Mouse (Mus musculus) heart, postnatal 0 days (tissue): ENCODE measurements at regions not wholly inside any gene's neighbourhood (a gene's known extent, or its start where the extent isn't known, plus 50 kb on each side); places are given as distances from the start of the nearest gene placed in this dataset.
A peak's percentile ranks its signal among the peaks of the same experiment; 100 is the strongest.

ENCODE experiments used
- ATAC-seq: fragments of 200-750 bp; cut with Nextera tagmentation; 2 replicates; pipeline ENCODE4 v1.8.0; 2017; ENCODE audit warnings: low read depth, moderate number of reproducible peaks, moderate library complexity; ENCODE audit not compliant: insufficient read depth
- DNase-seq: peaks from one replicate; pipeline ENCODE4 v3.0.0-alpha.2; 2016; ENCODE audit warnings: low spot score
- H3K27ac ChIP-seq: fragments of 300-500 bp; sonication (generic); 2 replicates; pipeline ENCODE4 v1.5.1; 2014; ENCODE audit warnings: low read depth, mild to moderate bottlenecking
- H3K27me3 ChIP-seq: fragments of 300-500 bp; sonication (generic); 2 replicates; pipeline ENCODE4 v1.6.1; 2014; ENCODE audit warnings: low read length, mixed read lengths; ENCODE audit not compliant: control insufficient read depth, insufficient read depth
- H3K36me3 ChIP-seq: fragments of 300-500 bp; sonication (generic); replicated peaks from 2 replicates; pipeline ENCODE4 v1.6.1; 2014; ENCODE audit warnings: low read length, mixed read lengths; ENCODE audit not compliant: control insufficient read depth, insufficient read depth
- H3K4me1 ChIP-seq: fragments of 300-500 bp; sonication (generic); 2 replicates; pipeline ENCODE4 v1.6.1; 2014; ENCODE audit warnings: antibody characterized with exemption; ENCODE audit not compliant: control insufficient read depth, insufficient read depth
- H3K4me2 ChIP-seq: fragments of 300-500 bp; sonication (generic); 2 replicates; pipeline ENCODE4 v1.6.1; 2014; ENCODE audit warnings: low read depth, mild to moderate bottlenecking, low read length, moderate library complexity
- H3K4me3 ChIP-seq: fragments of 300-500 bp; sonication (generic); 2 replicates; pipeline ENCODE4 v1.5.1; 2014; ENCODE audit warnings: low read depth, low read length
- H3K9ac ChIP-seq: fragments of 300-500 bp; sonication (generic); replicated peaks from 2 replicates; pipeline ENCODE4 v1.6.1; 2014; ENCODE audit warnings: low read depth, low read length, mixed read lengths
- H3K9me3 ChIP-seq: fragments of 300-500 bp; sonication (generic); replicated peaks from 2 replicates; pipeline ENCODE4 v1.6.1; 2016; ENCODE audit warnings: low read length; ENCODE audit not compliant: control insufficient read depth
- CTCF ChIP-seq: IDR thresholded peaks from 2 replicates; pipeline ENCODE4 v1.5.1; 2016; ENCODE audit warnings: antibody characterized with exemption, control low read depth, low read depth
- EP300 ChIP-seq: IDR thresholded peaks from 2 replicates; pipeline ENCODE4 v1.6.1; 2016; ENCODE audit warnings: antibody characterized with exemption, low read depth
- WGBS: fragments of 180-500 bp; shearing (Covaris S2); extraction: QIAGEN DNeasy Blood & Tissue Kit; methylation state at CpG from one replicate; pipeline ENCODE4 v1.1.7; 2014; 5-methylcytosine and 5-hydroxymethylcytosine counted together

GRCm38 (mm10) chr2:71663453-71663852 lies 82.0 kb upstream of the Itga6 start:
- DNase-seq, result no peak
- ATAC-seq, result no peak
- WGBS, result 73% methylated on average over 8 of the region's 8 CpGs
- no peak overlapping the region for H3K4me2 ChIP-seq
- peaks cover 13% of the 10 kb centered on the region; the same call in 1 of the 2 replicates for H3K4me1 ChIP-seq
- H3K9me3 ChIP-seq, result no peaks in the 10 kb centered on the region
- H3K36me3 ChIP-seq, result no peaks in the 10 kb centered on the region
- H3K4me3 ChIP-seq, result no peak overlapping the region
- no peak overlapping the region; the same call in 1 of the 2 replicates for H3K27ac ChIP-seq
- H3K27me3 ChIP-seq, result no peaks in the 10 kb centered on the region
- TF ChIP-seq CTCF (no peak), EP300 (no peak)
- no peak overlapping the region for H3K9ac ChIP-seq

GRCm38 (mm10) chr2:71666927-71667326 lies 78.5 kb upstream of the Itga6 start:
- Histone ChIP-seq H3K4me1 (peaks cover 25% of the 10 kb centered on the region; the same call in 1 of the 2 replicates), H3K9ac (no peak overlapping the region), H3K27ac (no peak overlapping the region), H3K36me3 (no peaks in the 10 kb centered on the region), H3K27me3 (no peaks in the 10 kb centered on the region), H3K4me3 (no peak overlapping the region), H3K9me3 (no peaks in the 10 kb centered on the region), H3K4me2 (no peak overlapping the region)
- no peak for TF ChIP-seq CTCF
- no peak for TF ChIP-seq EP300
- 43% methylated on average over 2 of the region's 2 CpGs for WGBS
- DNase-seq (no peak), ATAC-seq (0 out of 2 replicates have a peak, but pooled peaks have one; percentile 28)

GRCm38 (mm10) chr2:71667746-71668145 lies 77.7 kb upstream of the Itga6 start:
- Histone ChIP-seq H3K4me2 (no peak overlapping the region), H3K9ac (no peak overlapping the region), H3K36me3 (no peaks in the 10 kb centered on the region), H3K27ac (no peak overlapping the region; the same call in 1 of the 2 replicates), H3K4me1 (peaks cover 25% of the 10 kb centered on the region; the same call in 1 of the 2 replicates), H3K27me3 (no peaks in the 10 kb centered on the region), H3K4me3 (no peak overlapping the region), H3K9me3 (no peaks in the 10 kb centered on the region)
- 87% methylated on average over 3 of the region's 3 CpGs for WGBS
- ATAC-seq (no peak), DNase-seq (no peak)
- no peak for TF ChIP-seq EP300

GRCm38 (mm10) chr2:71670228-71670790 lies 75.1 kb upstream of the Itga6 start:
- H3K27ac ChIP-seq, result peak overlapping the region; percentile 88
- no peak overlapping the region for H3K9ac ChIP-seq
- no peak for ATAC-seq
- DNase-seq, result peak; percentile 62
- H3K36me3 ChIP-seq, result no peaks in the 10 kb centered on the region
- TF ChIP-seq EP300 (no peak; the same call in 1 of the 2 replicates), CTCF (no peak)
- 62% methylated on average over 6 of the region's 6 CpGs for WGBS
- H3K27me3 ChIP-seq, result no peaks in the 10 kb centered on the region
- H3K9me3 ChIP-seq, result no peaks in the 10 kb centered on the region
- H3K4me3 ChIP-seq, result no peak overlapping the region
- peaks cover 25% of the 10 kb centered on the region; the same call in 1 of the 2 replicates for H3K4me1 ChIP-seq
- H3K4me2 ChIP-seq, result no peak overlapping the region

- H3K27me3 ChIP-seq, result no peaks in the 10 kb centered on the region
- H3K27ac ChIP-seq, result peak overlapping the region; percentile 88
- TF ChIP-seq EP300 (peak; percentile 41; the same call in 1 of the 2 replicates), CTCF (no peak)
- WGBS, result 35% methylated on average over 4 of the region's 4 CpGs
- ATAC-seq (peak; percentile 28; the same call in 1 of the 2 replicates), DNase-seq (peak; percentile 55)
- no peak overlapping the region for H3K9ac ChIP-seq
- H3K9me3 ChIP-seq, result no peaks in the 10 kb centered on the region
- no peak overlapping the region for H3K4me3 ChIP-seq
- no peaks in the 10 kb centered on the region for H3K36me3 ChIP-seq
- no peak overlapping the region for H3K4me2 ChIP-seq
- peaks cover 25% of the 10 kb centered on the region; the same call in 1 of the 2 replicates for H3K4me1 ChIP-seq
These were observed 74.5 kb upstream of the Itga6 start for GRCm38 (mm10) chr2:71670882-71671281.
